In the genomic region with DNA sequence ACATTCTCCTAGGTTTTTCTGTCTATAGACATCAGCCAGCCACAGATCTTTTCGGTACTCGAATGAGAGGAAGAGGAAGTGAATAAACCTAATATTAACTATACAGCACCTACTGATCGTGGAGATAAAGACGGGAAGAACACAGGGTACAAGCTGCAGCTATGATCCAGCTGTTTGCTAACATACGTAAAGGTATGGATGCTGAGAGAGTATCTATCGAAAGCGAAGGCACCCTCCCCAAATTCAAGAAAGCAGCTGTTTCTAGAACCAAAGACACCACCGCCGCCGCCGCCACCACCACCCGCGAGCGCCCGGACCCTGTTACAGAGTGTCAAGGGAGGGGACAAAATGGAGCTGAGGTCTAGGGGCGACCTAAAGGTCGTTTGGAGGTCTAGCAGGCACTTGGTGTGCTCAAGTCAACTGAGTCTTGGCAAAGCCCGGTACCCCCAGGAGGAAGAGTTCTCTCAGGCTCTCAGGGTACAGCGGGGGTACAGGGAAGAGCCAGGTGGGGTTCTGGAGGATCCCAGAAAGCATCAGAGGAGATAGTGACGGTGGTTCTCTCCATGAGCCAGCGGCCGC, we compare ENCODE assay signal across 8 mouse cellular contexts. TPM values are rescaled to one million over a fixed set of nuclear protein-coding genes. Genes with fewer than 3 reads are reported as not detected.
DNase-seq lines count a peak whose midpoint lies in the region; ATAC-seq and TF ChIP-seq lines count a peak whose summit lies in the region.

No protein-coding gene starts in this region.

- TF ChIP-seq POLR2A in brain, embryonic 14.5 days (IDR thresholded peaks at IDR 0.05; ENCODE audit: borderline replicate concordance, extremely low read depth, insufficient read depth, insufficient read length, poor library complexity, severe bottlenecking): no peak

- DNase-seq in left cerebral cortex, adult 18-20 months (ENCODE audit: low spot score in 2 of 2): peak; percentile 3 to 8
- no peak for DNase-seq in left cerebral cortex, adult 11 months (ENCODE audit: low spot score)
- peak; percentile 35 for DNase-seq in brain, embryonic 14.5 days (ENCODE audit: low read depth)
- peak; percentile 35 to 42 for DNase-seq in thymus, postnatal 36 days

- peaks cover 7% of the 10 kb centered on the region; the same call in 1 of the 2 replicates for H3K4me1 ChIP-seq in forebrain, embryonic 15.5 days
- H3K4me1 ChIP-seq in intestine, embryonic 16.5 days (ENCODE audit: control insufficient read depth, insufficient read depth, low read length): no peaks in the 10 kb centered on the region
- peaks cover 4% of the 10 kb centered on the region for H3K4me1 ChIP-seq in liver, embryonic 16.5 days (ENCODE audit: control insufficient read depth, low read depth, low read length)
- no peaks in the 10 kb centered on the region for H3K4me1 ChIP-seq in neural tube, embryonic 14.5 days (ENCODE audit: control insufficient read depth, insufficient read depth, low read length)

- no peaks in the 10 kb centered on the region for H3K9me3 ChIP-seq in forebrain, embryonic 15.5 days
- no peaks in the 10 kb centered on the region for H3K9me3 ChIP-seq in intestine, embryonic 16.5 days (ENCODE audit: control insufficient read depth, low read length)
- H3K9me3 ChIP-seq in liver, embryonic 16.5 days (replicated peaks; ENCODE audit: control insufficient read depth, low read length): no peaks in the 10 kb centered on the region
- no peaks in the 10 kb centered on the region for H3K9me3 ChIP-seq in neural tube, embryonic 14.5 days (ENCODE audit: control insufficient read depth, low read length)

- H3K27ac ChIP-seq in forebrain, embryonic 15.5 days (replicated peaks): peak overlapping the region; percentile 84
- peak overlapping the region; percentile 63; the same call in 1 of the 2 replicates for H3K27ac ChIP-seq in intestine, embryonic 16.5 days (ENCODE audit: low read length)
- peak overlapping the region; percentile 82 for H3K27ac ChIP-seq in liver, embryonic 16.5 days (ENCODE audit: low read length)
- H3K27ac ChIP-seq in neural tube, embryonic 14.5 days (ENCODE audit: low read depth, low read length): peak overlapping the region; percentile 84

- H3K36me3 ChIP-seq in forebrain, embryonic 15.5 days: no peaks in the 10 kb centered on the region
- no peaks in the 10 kb centered on the region for H3K36me3 ChIP-seq in intestine, embryonic 16.5 days (ENCODE audit: control insufficient read depth, insufficient read depth, low read length)
- H3K36me3 ChIP-seq in liver, embryonic 16.5 days (ENCODE audit: control insufficient read depth, insufficient read depth): no peaks in the 10 kb centered on the region
- H3K36me3 ChIP-seq in neural tube, embryonic 14.5 days (ENCODE audit: control insufficient read depth, insufficient read depth, low read length): no peaks in the 10 kb centered on the region

- peak overlapping the region; percentile 60 for H3K9ac ChIP-seq in forebrain, embryonic 15.5 days (replicated peaks)
- peak overlapping the region; percentile 71 for H3K9ac ChIP-seq in intestine, embryonic 16.5 days (ENCODE audit: low read depth, low read length)
- peak overlapping the region; percentile 84 for H3K9ac ChIP-seq in liver, embryonic 16.5 days (ENCODE audit: low read depth, low read length)
- H3K9ac ChIP-seq in neural tube, embryonic 14.5 days (replicated peaks; ENCODE audit: low read depth, low read length): peak overlapping the region; percentile 56

- no peak for TF ChIP-seq CTCF in brain, embryonic 14.5 days (IDR thresholded peaks at IDR 0.05; ENCODE audit: borderline replicate concordance, extremely low read depth, insufficient read depth, insufficient read length)

- no peaks in the 10 kb centered on the region for H3K27me3 ChIP-seq in forebrain, embryonic 15.5 days
- peaks cover 3% of the 10 kb centered on the region; the same call in 1 of the 2 replicates for H3K27me3 ChIP-seq in intestine, embryonic 16.5 days (replicated peaks; ENCODE audit: control insufficient read depth, insufficient read depth, low read length)
- H3K27me3 ChIP-seq in liver, embryonic 16.5 days (ENCODE audit: control insufficient read depth, insufficient read depth, low read depth, low read length): peaks cover 4% of the 10 kb centered on the region; the same call in 1 of the 2 replicates
- no peaks in the 10 kb centered on the region for H3K27me3 ChIP-seq in neural tube, embryonic 14.5 days (ENCODE audit: control insufficient read depth, insufficient read depth, low read length)

- 18% methylated on average over 22 of the region's 22 CpGs for WGBS in forebrain, embryonic 15.5 days
- WGBS in intestine, embryonic 16.5 days: 17% methylated on average over 22 of the region's 22 CpGs
- WGBS in liver, embryonic 16.5 days (ENCODE audit: insufficient replicate concordance): 17% methylated on average over 22 of the region's 22 CpGs
- 21% methylated on average over 21 of the region's 22 CpGs for WGBS in neural tube, embryonic 14.5 days

- H3K4me2 ChIP-seq in forebrain, embryonic 15.5 days (replicated peaks): peak overlapping the region; percentile 50
- peak overlapping the region; percentile 61 for H3K4me2 ChIP-seq in intestine, embryonic 16.5 days (ENCODE audit: low read depth, low read length)
- peak overlapping the region; percentile 70 for H3K4me2 ChIP-seq in liver, embryonic 16.5 days (ENCODE audit: low read depth, low read length)
- peak overlapping the region; percentile 41 for H3K4me2 ChIP-seq in neural tube, embryonic 14.5 days (ENCODE audit: low read depth, low read length)

- H3K4me3 ChIP-seq in forebrain, embryonic 15.5 days: peak overlapping the region; percentile 64
- H3K4me3 ChIP-seq in intestine, embryonic 16.5 days (ENCODE audit: low read length): peak overlapping the region; percentile 64
- H3K4me3 ChIP-seq in liver, embryonic 16.5 days (ENCODE audit: low read depth, low read length): peak overlapping the region; percentile 69
- peak overlapping the region; percentile 50 for H3K4me3 ChIP-seq in neural tube, embryonic 14.5 days (ENCODE audit: low read depth, low read length)

- peak; percentile 57; the same call in 1 of the 2 replicates for ATAC-seq in forebrain, embryonic 15.5 days (replicated peaks)
- ATAC-seq in intestine, embryonic 16.5 days: peak; percentile 43
- 0 out of 2 replicates have a peak, but pooled peaks have one; percentile 2 for ATAC-seq in liver, embryonic 16.5 days (ENCODE audit: low read depth)
- ATAC-seq in neural tube, embryonic 14.5 days (ENCODE audit: low read depth): peak; percentile 62; the same call in 1 of the 2 replicates

RNA-seq across cellular contexts. Expression of a gene that starts 0.7 kb away (rescaled TPM):
- total RNA-seq in left cerebral cortex, adult 18-20 months (2021): 10 to 100 TPM; 66.8 to 69.6 TPM
- 6.0 and 9.5 TPM in 2 replicates for polyA plus RNA-seq in brain, embryonic 14.5 days (2012; rRNA removed)
- 11.3 and 11.9 TPM in 2 replicates for polyA plus RNA-seq in forebrain, embryonic 15.5 days (2015; fragmentation: Nextera tagmentation; extraction: Ambion mirVana)
- 10.0 and 10.1 TPM in 2 replicates for polyA plus RNA-seq in intestine, embryonic 16.5 days (2015; fragmentation: Nextera tagmentation; extraction: Ambion mirVana)
- polyA plus RNA-seq in liver, embryonic 16.5 days (2015; fragmentation: Nextera tagmentation; extraction: Ambion mirVana): 13.5 and 15.8 TPM in 2 replicates
- polyA plus RNA-seq in neural tube, embryonic 14.5 days (2014; fragmentation: Nextera tagmentation; extraction: Ambion mirVana): 35.2 and 38.6 TPM in 2 replicates

Comparison
In these comparisons a context has a peak if more than half of its experiments do, and no peak if none do; other contexts are left out.
1. ATAC-seq: peak in every context shown above with its lines; median percentile 62 in neural tube, embryonic 14.5 days; 57 in forebrain, embryonic 15.5 days; 43 in intestine, embryonic 16.5 days; 2 in liver, embryonic 16.5 days.